Mouse (Mus musculus) cerebellum, postnatal 14 days (tissue): ENCODE measurements at regions not wholly inside any gene's neighbourhood (a gene's known extent, or its start where the extent isn't known, plus 50 kb on each side); places are given as distances from the start of the nearest gene placed in this dataset.
"Not testable (repeated sequence)": the region's sequence is repeated elsewhere in the genome, so short reads cannot be mapped to it uniquely, and the experiment has no call there.

ENCODE experiments used
- DNase-seq, 2 experiments: peaks; one replicate each; pipeline ENCODE4 v3.0.0; 2021; ENCODE audit warnings: mixed read lengths in 2 of 2

DNA sequence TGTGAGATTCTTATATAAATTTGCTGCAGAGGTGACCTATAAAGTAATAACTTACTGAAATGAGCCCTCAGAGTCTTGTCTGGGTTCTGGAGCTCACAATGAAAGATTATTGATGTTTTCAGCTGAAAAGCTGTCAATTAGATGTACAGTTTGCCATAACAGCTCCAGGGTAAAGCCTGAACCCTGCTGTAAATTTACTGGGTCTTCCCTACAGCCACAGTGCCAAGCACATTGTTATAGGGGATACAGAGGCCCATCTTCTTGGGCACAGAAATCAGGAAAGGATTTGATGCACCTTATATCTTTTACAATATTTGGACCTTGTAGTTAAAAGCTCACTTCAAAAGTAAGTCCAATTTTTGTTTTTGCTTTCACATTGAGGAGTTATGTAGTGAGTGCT, 628.0 kb downstream of the Cdh9 start:
- DNase-seq: no peak

DNA sequence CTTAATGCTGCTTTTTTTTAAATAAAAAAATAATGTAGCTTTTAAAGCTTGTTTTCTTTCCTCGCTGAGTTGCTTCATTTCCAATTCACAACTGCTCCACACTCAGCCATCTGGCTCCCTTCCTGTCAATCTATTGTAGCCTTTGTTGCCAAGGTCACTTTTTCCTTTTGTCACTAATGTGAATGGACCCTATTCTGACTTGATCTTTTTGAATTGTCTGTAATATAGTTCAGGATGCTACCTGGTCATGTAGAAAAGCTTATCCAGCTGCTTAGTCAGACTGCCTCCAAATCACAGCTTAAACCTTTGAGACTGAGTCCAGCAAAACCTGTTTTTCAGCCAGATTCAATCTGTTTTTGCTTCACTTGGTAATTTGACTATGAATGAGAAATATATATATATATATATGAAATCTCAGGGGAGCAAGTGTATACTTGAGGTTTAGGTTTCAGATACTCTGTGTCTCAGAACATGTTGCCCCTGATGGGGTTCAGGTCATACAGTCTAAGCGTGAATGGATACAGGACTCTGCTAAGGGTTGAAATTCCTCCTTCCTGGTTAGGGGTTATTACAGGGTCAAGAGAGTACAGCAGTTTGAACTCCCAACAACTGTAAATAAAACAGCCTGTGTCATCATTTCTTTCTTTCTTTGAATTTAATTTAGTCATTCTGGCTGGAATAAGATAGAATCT, 628.7 kb downstream of the Cdh9 start:
- peak in 1 of 2 experiments; percentile 10 for DNase-seq

DNA sequence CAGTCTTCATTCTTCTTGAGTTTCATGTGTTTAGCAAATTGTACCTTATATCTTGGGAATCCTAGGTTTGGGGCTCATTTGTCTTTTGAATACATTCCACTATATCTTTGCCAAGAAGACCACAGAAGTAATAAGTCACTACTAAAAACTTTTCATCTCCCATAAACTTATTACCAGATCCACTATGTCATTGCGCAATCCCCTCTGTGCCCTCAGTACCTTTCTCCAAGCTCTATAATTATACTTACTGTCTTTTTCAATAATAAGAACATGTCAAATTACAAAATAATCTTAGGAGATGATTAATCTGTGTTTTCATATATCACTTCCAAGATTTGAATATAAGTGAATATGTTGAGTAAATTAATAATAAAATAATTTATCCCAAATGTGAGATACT, 676.1 kb downstream of the Cdh9 start:
- no peak for DNase-seq

DNA sequence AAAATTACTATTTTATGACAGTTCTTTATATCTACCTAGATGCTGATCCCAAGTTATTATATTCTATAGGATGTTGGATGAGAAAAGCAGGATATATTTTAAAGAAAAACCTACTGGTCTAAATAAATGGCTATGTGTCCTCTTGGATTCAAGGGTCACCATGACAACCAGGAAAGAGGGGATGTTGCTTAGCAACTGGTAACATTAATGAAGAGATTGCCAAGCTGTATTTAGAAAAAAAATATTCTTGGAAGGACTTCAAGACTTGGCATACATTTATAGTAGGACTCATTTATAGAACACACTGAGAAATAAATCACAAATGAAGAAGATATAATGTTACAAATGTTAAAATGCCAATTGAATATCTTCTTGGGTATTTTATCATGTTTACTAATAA, 699.2 kb downstream of the Cdh9 start:
- DNase-seq: peak in 1 of 2 experiments; percentile 4

DNA sequence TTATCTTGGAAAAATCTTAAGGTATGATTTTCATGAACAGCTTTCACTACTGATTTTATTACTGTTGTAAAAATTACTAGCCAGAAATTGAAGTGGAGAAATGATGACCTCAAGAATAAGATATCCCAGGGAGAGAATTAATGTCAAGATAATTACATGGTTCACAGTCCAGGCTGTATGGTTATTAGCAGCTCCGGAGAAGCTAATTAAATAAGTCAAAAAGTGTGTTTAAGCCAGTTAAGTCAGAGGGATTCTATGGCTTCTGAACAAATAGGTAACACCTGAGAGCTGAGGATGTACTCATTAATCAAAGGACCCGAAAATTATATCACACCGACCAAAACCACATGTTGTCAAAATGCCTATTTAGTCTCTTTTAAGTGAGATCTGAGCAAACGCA, 703.3 kb downstream of the Cdh9 start:
- DNase-seq: no peak

DNA sequence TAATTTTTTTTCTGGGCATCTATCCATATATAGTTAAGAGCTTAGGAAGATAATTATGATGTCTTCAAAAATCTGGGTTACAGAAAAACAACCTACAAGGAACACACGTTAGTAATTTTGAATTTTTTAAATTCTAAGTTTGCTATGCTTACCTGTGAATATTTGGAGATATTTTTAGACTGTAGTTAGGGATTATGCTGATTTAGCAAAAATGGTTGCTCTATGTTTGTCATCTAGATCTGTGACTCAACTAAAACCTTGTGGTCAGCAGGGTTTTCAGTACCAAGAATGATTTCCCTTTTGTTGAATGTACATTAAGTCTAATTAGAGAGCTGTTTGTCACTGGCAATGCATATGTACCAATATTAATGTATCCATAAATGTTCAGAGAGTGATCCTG, 707.3 kb downstream of the Cdh9 start:
- no peak for DNase-seq

DNA sequence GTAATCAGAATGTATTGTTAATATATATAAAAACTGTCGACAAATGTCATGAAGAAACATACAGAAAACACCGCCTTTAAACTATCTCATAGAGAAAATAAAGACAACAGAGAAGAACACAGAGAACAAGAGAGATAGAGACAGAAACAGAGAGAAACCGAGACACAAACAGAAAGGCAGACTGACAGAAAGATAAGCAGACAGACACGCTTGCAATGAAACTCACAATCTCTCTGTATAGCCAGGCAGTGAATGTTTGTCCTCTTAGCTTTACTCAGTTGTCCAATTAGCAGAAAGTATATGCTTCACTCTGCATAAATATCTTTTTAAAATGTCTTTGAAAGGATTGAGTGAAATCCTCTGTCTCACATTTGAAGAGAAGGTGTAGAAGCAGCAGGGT, 719.7 kb downstream of the Cdh9 start:
- no peak for DNase-seq

DNA sequence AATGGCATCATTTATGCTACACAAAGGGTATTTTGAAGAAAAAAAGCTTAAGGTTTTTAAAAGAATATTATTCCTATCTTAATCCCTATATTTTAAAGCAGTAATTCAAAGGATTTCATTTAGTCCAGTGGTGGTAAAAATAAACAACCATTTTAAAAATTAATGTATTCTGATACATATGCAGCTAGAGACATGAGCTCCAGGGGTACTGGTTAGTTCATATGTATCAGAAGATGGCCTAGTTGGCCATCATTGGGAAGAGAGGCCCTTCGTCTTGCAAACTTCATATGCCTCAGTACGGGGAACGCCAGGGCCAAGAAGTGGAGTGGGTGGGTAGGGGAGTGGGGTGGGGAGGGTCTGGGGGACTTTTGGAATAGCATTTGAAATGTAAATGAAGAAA, 721.2 kb downstream of the Cdh9 start:
- not testable (repeated sequence) for DNase-seq

DNA sequence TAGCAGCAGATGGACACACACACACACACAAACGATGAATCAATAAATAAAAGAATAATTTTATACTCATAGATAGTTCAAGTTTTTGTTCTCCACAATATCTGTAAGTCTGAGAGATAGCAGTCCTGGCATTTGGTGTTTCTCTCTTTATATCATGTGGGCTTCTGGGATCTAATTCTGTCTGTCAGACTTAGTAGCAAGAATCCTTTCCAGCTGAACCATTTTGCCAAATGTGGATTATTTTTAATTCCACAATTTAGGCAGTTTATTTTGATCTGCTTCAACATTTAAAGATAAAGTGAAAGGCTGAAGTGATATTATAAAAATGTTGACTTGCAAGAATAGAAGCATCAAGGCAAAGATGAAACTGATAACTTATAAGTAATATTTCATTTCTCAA, 738.5 kb downstream of the Cdh9 start:
- DNase-seq: no peak

DNA sequence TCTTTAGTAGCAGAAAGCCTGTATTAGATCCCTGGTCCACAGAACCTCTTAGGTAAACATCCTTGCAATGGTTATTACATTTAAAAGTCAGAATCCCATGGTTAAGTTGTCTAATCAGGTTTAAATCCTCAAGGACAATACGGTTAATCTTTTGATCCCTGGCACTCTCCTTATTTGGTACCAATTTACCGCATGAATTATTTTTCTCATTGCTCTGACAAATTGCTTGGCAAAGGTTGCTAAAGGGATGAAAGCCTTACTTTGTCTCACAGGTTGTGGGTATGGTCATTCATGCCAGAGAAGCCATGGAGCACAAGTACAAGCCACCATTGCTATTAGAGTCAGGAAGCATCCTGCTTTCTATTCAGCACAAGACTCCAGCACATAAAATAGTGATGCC, 765.0 kb downstream of the Cdh9 start:
- DNase-seq: peak in 1 of 2 experiments; percentile 20
